Mouse (Mus musculus) limb, embryonic 11.5 days (tissue): ENCODE measurements around the gene Fxyd5. TPM values are rescaled to one million over a fixed set of nuclear protein-coding genes. Genes with fewer than 3 reads are reported as not detected.

Source experiments
- ATAC-seq: fragments of 200-750 bp; cut with Nextera tagmentation; 2 replicates; pipeline ENCODE4 v1.8.0; 2017; ENCODE audit warnings: low read depth; ENCODE audit not compliant: insufficient number of reproducible peaks, low FRiP score, low TSS enrichment
- DNase-seq: peaks from one replicate; pipeline ENCODE4 v3.0.0-alpha.2; 2015; ENCODE audit warnings: low spot score
- H3K27ac ChIP-seq: fragments of 300-500 bp; sonication (generic); replicated peaks from 2 replicates; pipeline ENCODE4 v1.5.1; 2014; ENCODE audit warnings: low read depth, mild to moderate bottlenecking, low read length
- H3K27me3 ChIP-seq: fragments of 300-500 bp; sonication (generic); 2 replicates; pipeline ENCODE4 v1.6.1; 2014; ENCODE audit warnings: mild to moderate bottlenecking, low read length, mixed read lengths; ENCODE audit not compliant: control insufficient read depth, insufficient read depth
- H3K36me3 ChIP-seq: fragments of 300-500 bp; sonication (generic); 2 replicates; pipeline ENCODE4 v1.6.1; 2014; ENCODE audit warnings: mild to moderate bottlenecking, low read length, moderate library complexity, mixed read lengths; ENCODE audit not compliant: control insufficient read depth, insufficient read depth
- H3K4me1 ChIP-seq: fragments of 300-500 bp; sonication (generic); 2 replicates; pipeline ENCODE4 v1.6.1; 2014; ENCODE audit warnings: low read length, mixed read lengths; ENCODE audit not compliant: control insufficient read depth, insufficient read depth
- H3K4me2 ChIP-seq: fragments of 300-500 bp; sonication (generic); 2 replicates; pipeline ENCODE4 v1.6.1; 2014; ENCODE audit warnings: low read depth, mild to moderate bottlenecking, moderate library complexity; ENCODE audit not compliant: severe bottlenecking
- H3K4me3 ChIP-seq: fragments of 300-500 bp; sonication (generic); 2 replicates; pipeline ENCODE4 v1.5.1; 2014; ENCODE audit warnings: low read depth, low read length
- H3K9ac ChIP-seq: fragments of 300-500 bp; sonication (generic); 2 replicates; pipeline ENCODE4 v1.6.1; 2014; ENCODE audit warnings: mild to moderate bottlenecking, low read length
- H3K9me3 ChIP-seq: fragments of 300-500 bp; sonication (generic); 2 replicates; pipeline ENCODE4 v1.6.1; 2016; ENCODE audit warnings: low read length; ENCODE audit not compliant: control insufficient read depth
- WGBS: fragments of 180-500 bp; shearing (Covaris S2); extraction: QIAGEN DNeasy Blood & Tissue Kit; methylation state at CpG from one replicate; pipeline ENCODE4 v1.1.7; 2014; 5-methylcytosine and 5-hydroxymethylcytosine counted together
- polyA plus RNA-seq: library from polyadenylated mRNA; unstranded; fragments of >200 nt; fragmentation: Nextera tagmentation; extraction: Ambion mirVana; gene quantifications from 2 replicates; pipeline ENCODE4 v1.2.1, GENCODE M21; 2014

Gene Fxyd5
- polyA plus RNA-seq, 1 experiment from 2014 or later = 10.8 TPM

- H3K27me3 ChIP-seq = no peaks in the 10 kb centered on the region
- 54% methylated on average over 6 of the region's 7 CpGs for WGBS
- H3K4me2 ChIP-seq = no peak overlapping the region
- H3K4me1 ChIP-seq = 0 out of 2 replicates have a peak, but pooled peaks cover 2% of the 10 kb centered on the region
- H3K9ac ChIP-seq = no peak overlapping the region
- DNase-seq (no peak), ATAC-seq (no peak)
- no peak overlapping the region for H3K27ac ChIP-seq
- no peaks in the 10 kb centered on the region for H3K36me3 ChIP-seq
- no peaks in the 10 kb centered on the region for H3K9me3 ChIP-seq
- H3K4me3 ChIP-seq = no peak overlapping the region
Measured at GRCm38 (mm10) chr7:31074061-31074712, 31.9 kb upstream of the Fxyd5 start.

- DNase-seq (no peak), ATAC-seq (no peak)
- H3K4me2 ChIP-seq = no peak overlapping the region
- 0 out of 2 replicates have a peak, but pooled peaks cover 2% of the 10 kb centered on the region for H3K4me1 ChIP-seq
- no peak overlapping the region for H3K27ac ChIP-seq
- H3K4me3 ChIP-seq = no peak overlapping the region
- H3K36me3 ChIP-seq = no peaks in the 10 kb centered on the region
- no peak overlapping the region for H3K9ac ChIP-seq
- H3K27me3 ChIP-seq = no peaks in the 10 kb centered on the region
- H3K9me3 ChIP-seq = no peaks in the 10 kb centered on the region
Measured at GRCm38 (mm10) chr7:31073546-31073945, 31.3 kb upstream of the Fxyd5 start.

- Histone ChIP-seq H3K9me3 (no peaks in the 10 kb centered on the region), H3K4me3 (no peak overlapping the region), H3K4me1 (no peaks in the 10 kb centered on the region), H3K27me3 (no peaks in the 10 kb centered on the region), H3K9ac (no peak overlapping the region), H3K4me2 (no peak overlapping the region), H3K36me3 (no peaks in the 10 kb centered on the region), H3K27ac (no peak overlapping the region)
- ATAC-seq (no peak), DNase-seq (no peak)
- WGBS = 22% methylated on average over 9 of the region's 9 CpGs
Measured at GRCm38 (mm10) chr7:31072326-31072725, 30.0 kb upstream of the Fxyd5 start.

- Histone ChIP-seq H3K4me3 (no peak overlapping the region), H3K9me3 (no peaks in the 10 kb centered on the region), H3K9ac (no peak overlapping the region), H3K36me3 (no peaks in the 10 kb centered on the region), H3K27me3 (no peaks in the 10 kb centered on the region), H3K4me1 (no peaks in the 10 kb centered on the region), H3K4me2 (no peak overlapping the region), H3K27ac (no peak overlapping the region)
- WGBS = 82% methylated on average over 6 of the region's 6 CpGs
- ATAC-seq (no peak), DNase-seq (no peak)
Measured at GRCm38 (mm10) chr7:31070324-31070723, 28.0 kb upstream of the Fxyd5 start.

- no peaks in the 10 kb centered on the region for H3K36me3 ChIP-seq
- no peak overlapping the region for H3K9ac ChIP-seq
- H3K27ac ChIP-seq = no peak overlapping the region
- H3K4me2 ChIP-seq = no peak overlapping the region
- no peaks in the 10 kb centered on the region for H3K9me3 ChIP-seq
- no peak for DNase-seq
- H3K27me3 ChIP-seq = no peaks in the 10 kb centered on the region
- WGBS = 87% methylated on average over 14 of the region's 14 CpGs
- no peak for ATAC-seq
- H3K4me3 ChIP-seq = no peak overlapping the region
- H3K4me1 ChIP-seq = no peaks in the 10 kb centered on the region
Measured at GRCm38 (mm10) chr7:31069491-31069890, 27.2 kb upstream of the Fxyd5 start.

- H3K9me3 ChIP-seq = no peaks in the 10 kb centered on the region
- H3K27ac ChIP-seq = no peak overlapping the region
- no peak for DNase-seq
- H3K9ac ChIP-seq = no peak overlapping the region
- no peaks in the 10 kb centered on the region for H3K27me3 ChIP-seq
- 43% methylated on average over 5 of the region's 5 CpGs for WGBS
- no peaks in the 10 kb centered on the region for H3K36me3 ChIP-seq
- no peak for ATAC-seq
- H3K4me3 ChIP-seq = no peak overlapping the region
- H3K4me2 ChIP-seq = no peak overlapping the region
- no peaks in the 10 kb centered on the region for H3K4me1 ChIP-seq
Measured at GRCm38 (mm10) chr7:31067836-31068235, 25.6 kb upstream of the Fxyd5 start.

- WGBS = 85% methylated on average over 12 of the region's 12 CpGs
- ATAC-seq = no peak
- Histone ChIP-seq H3K9me3 (no peaks in the 10 kb centered on the region), H3K27ac (no peak overlapping the region), H3K4me3 (no peak overlapping the region), H3K27me3 (no peaks in the 10 kb centered on the region), H3K36me3 (no peaks in the 10 kb centered on the region), H3K4me2 (no peak overlapping the region), H3K9ac (no peak overlapping the region), H3K4me1 (no peaks in the 10 kb centered on the region; the same call in 1 of the 2 replicates)
- DNase-seq = no peak
Measured at GRCm38 (mm10) chr7:31063074-31063560, 20.8 kb upstream of the Fxyd5 start.

- no peak overlapping the region for H3K4me2 ChIP-seq
- 86% methylated on average over 7 of the region's 7 CpGs for WGBS
- no peak overlapping the region for H3K4me3 ChIP-seq
- no peaks in the 10 kb centered on the region for H3K9me3 ChIP-seq
- ATAC-seq (no peak), DNase-seq (no peak)
- H3K36me3 ChIP-seq = no peaks in the 10 kb centered on the region
- no peak overlapping the region for H3K9ac ChIP-seq
- no peaks in the 10 kb centered on the region for H3K27me3 ChIP-seq
- no peak overlapping the region for H3K27ac ChIP-seq
- no peaks in the 10 kb centered on the region; the same call in 1 of the 2 replicates for H3K4me1 ChIP-seq
Measured at GRCm38 (mm10) chr7:31060621-31061010, 18.3 kb upstream of the Fxyd5 start.
